Mouse (Mus musculus): ENCODE data around the gene Rpl23.

GRCm38 (mm10) chr11:97777129-97777529 lies 5.1 kb downstream of the Rpl23 start:
- no peak for TF ChIP-seq CTCF (IDR thresholded peaks at IDR 0.05; ENCODE audit: control insufficient read depth, insufficient read depth, insufficient replicate concordance, low read depth, low read length)
- TF ChIP-seq POLR2A (IDR thresholded peaks at IDR 0.05; ENCODE audit: control insufficient read depth, low read depth, low read length): no peak

All from testis, adult 2 months (tissue).